Mouse (Mus musculus) megakaryocyte, embryonic 14.5 days (primary cell): ENCODE measurements around the gene Utp20. TPM values are rescaled to one million over a fixed set of nuclear protein-coding genes. Genes with fewer than 3 reads are reported as not detected.
"Not testable (repeated sequence)": the region's sequence is repeated elsewhere in the genome, so short reads cannot be mapped to it uniquely, and the experiment has no call there.

Source experiments
- H3K27me3 ChIP-seq: replicated peaks from 2 replicates; pipeline ENCODE3; 2012; ENCODE audit warnings: inconsistent platforms
- H3K36me3 ChIP-seq: replicated peaks from 2 replicates; pipeline ENCODE3; 2012; ENCODE audit warnings: low read length, inconsistent platforms, mixed read lengths
- H3K4me1 ChIP-seq: 2 replicates; pipeline ENCODE4 v1.6.1; 2012; ENCODE audit warnings: inconsistent platforms
- H3K4me3 ChIP-seq: replicated peaks from 2 replicates; pipeline ENCODE3; 2012; ENCODE audit warnings: moderate library complexity, mild to moderate bottlenecking, inconsistent platforms
- H3K9me3 ChIP-seq: 2 replicates; pipeline ENCODE4 v1.6.1; 2012; ENCODE audit warnings: inconsistent platforms
- FLI1 ChIP-seq: IDR thresholded peaks from 2 replicates; pipeline ENCODE4 v1.6.1; 2012; ENCODE audit warnings: low read length, inconsistent platforms, mixed read lengths
- GATA1 ChIP-seq: IDR thresholded peaks from 3 replicates; pipeline ENCODE4 v1.6.1; 2012; ENCODE audit warnings: mixed read lengths, low read length, inconsistent platforms, borderline replicate concordance
- polyA plus RNA-seq: library from polyadenylated mRNA; stranded (reverse); fragments of >175 nt; gene quantifications from 2 replicates; pipeline ENCODE4 v1.2.3, GENCODE M21; 2012; ENCODE audit warnings: low replicate concordance; ENCODE audit not compliant: insufficient read depth

Utp20 gene
- polyA plus RNA-seq, 1 experiment: 1.3 TPM

DNA sequence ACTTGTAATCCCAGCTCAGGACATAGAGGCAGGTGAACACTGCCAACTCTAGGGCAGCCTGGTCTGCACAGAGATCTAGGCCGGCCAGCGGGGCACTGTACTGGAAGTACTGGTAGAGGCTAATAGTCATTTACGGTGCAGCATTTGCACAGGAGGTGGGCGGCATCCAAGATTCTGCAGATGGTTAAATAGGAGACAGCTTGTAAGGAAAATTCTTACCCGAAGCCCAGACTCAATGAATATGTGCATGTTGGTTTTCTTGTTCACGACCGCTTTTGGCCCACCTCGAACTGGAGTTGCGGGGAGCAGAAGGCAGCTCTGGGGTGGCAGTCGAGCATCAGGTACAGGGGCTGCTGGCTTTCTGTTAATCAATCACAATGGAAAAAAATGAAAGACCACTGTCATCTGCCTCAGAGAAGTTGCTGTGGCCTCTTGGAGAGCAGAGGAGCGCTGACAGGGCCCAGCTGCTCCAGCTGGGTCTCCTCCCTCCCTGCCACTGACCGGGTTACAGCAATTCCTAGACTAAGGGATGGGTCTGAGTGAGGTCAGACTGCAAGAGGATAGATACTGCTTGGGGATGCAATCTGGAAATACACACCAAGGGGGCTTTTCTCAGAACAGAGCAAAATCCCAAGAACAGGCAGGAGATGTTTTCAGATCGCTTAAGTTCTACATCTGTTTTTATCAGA lies 64.9 kb downstream of the Utp20 start:
- Histone ChIP-seq H3K9me3 (no peaks in the 10 kb centered on the region), H3K4me1 (no peaks in the 10 kb centered on the region), H3K27me3 (no peaks in the 10 kb centered on the region), H3K4me3 (no peak overlapping the region), H3K36me3 (peaks cover 95% of the 10 kb centered on the region)
- TF ChIP-seq GATA1 (no peak), FLI1 (no peak)

GRCm38 (mm10) chr10:88741426-88741825 lies 85.2 kb downstream of the Utp20 start:
- Histone ChIP-seq H3K9me3 (no peaks in the 10 kb centered on the region), H3K4me3 (no peak overlapping the region), H3K4me1 (no peaks in the 10 kb centered on the region), H3K27me3 (no peaks in the 10 kb centered on the region), H3K36me3 (peaks cover 83% of the 10 kb centered on the region)
- TF ChIP-seq FLI1: no peak
- TF ChIP-seq GATA1: no peak

- H3K36me3 ChIP-seq: peaks cover 85% of the 10 kb centered on the region
These were observed 85.8 kb downstream of the Utp20 start for GRCm38 (mm10) chr10:88740781-88741180.

GRCm38 (mm10) chr10:88739818-88740217 lies 86.8 kb downstream of the Utp20 start:
- no peaks in the 10 kb centered on the region for H3K9me3 ChIP-seq
- H3K27me3 ChIP-seq: no peaks in the 10 kb centered on the region
- no peak for TF ChIP-seq GATA1
- TF ChIP-seq FLI1: no peak
- peaks cover 84% of the 10 kb centered on the region for H3K36me3 ChIP-seq
- H3K4me1 ChIP-seq: no peaks in the 10 kb centered on the region
- H3K4me3 ChIP-seq: no peak overlapping the region

More at GRCm38 (mm10) chr10:88740781-88741180, 85.8 kb downstream of the Utp20 start:
- no peaks in the 10 kb centered on the region for H3K27me3 ChIP-seq
- no peak overlapping the region for H3K4me3 ChIP-seq
- TF ChIP-seq GATA1 (no peak), FLI1 (no peak)
- H3K9me3 ChIP-seq: no peaks in the 10 kb centered on the region
- no peaks in the 10 kb centered on the region for H3K4me1 ChIP-seq

DNA sequence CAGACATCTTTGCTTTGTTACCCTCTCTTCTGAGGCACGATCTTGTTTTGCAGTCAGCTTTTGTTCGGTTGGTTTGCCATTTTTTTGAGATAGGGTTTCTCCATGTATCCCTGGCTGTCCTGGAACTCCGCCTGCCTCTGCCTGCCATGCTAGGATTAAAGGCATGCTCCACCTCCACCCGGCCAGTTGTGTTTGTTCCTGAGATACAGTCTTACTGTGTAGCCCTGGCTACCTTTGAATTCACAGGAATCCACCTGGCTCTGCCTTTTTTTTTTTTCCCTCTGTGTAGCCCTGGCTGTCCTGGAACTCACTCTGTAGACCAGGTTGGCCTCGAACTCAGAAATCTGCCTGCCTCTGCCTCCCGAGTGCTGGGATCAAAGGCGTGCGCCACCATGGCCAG lies 87.5 kb downstream of the Utp20 start:
- H3K36me3 ChIP-seq: peaks cover 81% of the 10 kb centered on the region
- not testable (repeated sequence) for H3K27me3 ChIP-seq, H3K4me3 ChIP-seq, H3K9me3 ChIP-seq, H3K4me1 ChIP-seq

GRCm38 (mm10) chr10:88732309-88732622 lies 94.3 kb downstream of the Utp20 start:
- Histone ChIP-seq H3K36me3 (peaks cover 26% of the 10 kb centered on the region), H3K4me3 (peak overlapping the region; percentile 90), H3K4me1 (peaks cover 27% of the 10 kb centered on the region), H3K9me3 (no peaks in the 10 kb centered on the region), H3K27me3 (no peaks in the 10 kb centered on the region)
- no peak for TF ChIP-seq FLI1
- TF ChIP-seq GATA1: no peak

DNA sequence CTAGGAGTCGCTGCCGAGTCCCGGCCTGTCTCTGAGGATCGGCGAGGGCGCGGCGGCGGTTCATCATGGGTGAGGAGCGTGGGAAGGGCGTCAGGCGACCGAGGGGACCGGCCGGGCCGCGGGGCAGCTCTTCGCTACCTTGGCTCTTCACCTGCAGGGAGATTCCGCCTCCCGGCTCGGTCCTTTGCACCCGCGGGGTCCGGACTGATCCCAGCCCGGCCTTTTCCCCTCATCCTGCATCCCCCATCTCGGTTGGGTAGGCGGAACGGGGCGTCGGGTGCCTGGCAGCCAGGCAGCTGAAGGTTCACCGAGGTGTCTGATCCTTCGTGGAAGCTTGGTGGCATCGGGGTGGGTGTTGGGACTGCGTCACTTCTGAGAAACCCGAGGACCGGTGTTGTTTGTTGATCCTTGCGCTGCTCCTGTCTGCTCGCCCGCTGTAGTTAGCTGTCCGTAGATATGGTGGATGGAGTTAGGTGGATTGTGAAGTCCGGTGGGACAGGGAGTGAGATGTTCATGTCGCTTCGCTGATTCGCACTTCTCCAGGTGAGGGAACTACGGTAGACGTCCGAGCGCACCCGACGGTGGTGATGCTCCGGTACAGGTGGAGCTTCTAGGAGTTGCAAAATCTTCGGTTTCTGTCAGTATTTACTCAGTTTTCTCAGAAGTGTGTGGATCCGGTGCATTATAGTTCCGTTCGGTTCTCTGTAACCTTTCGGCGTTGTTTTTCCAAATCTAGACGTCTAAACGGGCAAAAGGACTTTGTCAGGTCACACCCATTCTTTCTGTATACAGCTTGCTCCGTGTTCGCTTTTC lies 94.9 kb downstream of the Utp20 start:
- Histone ChIP-seq H3K27me3 (no peaks in the 10 kb centered on the region), H3K36me3 (peaks cover 21% of the 10 kb centered on the region), H3K9me3 (no peaks in the 10 kb centered on the region), H3K4me3 (peak overlapping the region; percentile 90), H3K4me1 (peaks cover 27% of the 10 kb centered on the region)
- TF ChIP-seq GATA1 (no peak), FLI1 (no peak)

- TF ChIP-seq GATA1 (no peak), FLI1 (no peak)
- Histone ChIP-seq H3K27me3 (no peaks in the 10 kb centered on the region), H3K4me1 (peaks cover 27% of the 10 kb centered on the region), H3K4me3 (peak within 1 kb of the TSS; percentile 90), H3K36me3 (peaks cover 13% of the 10 kb centered on the region), H3K9me3 (no peaks in the 10 kb centered on the region)
These were observed 95.8 kb downstream of the Utp20 start, which contains the start of gene Arl1 for GRCm38 (mm10) chr10:88730571-88731495. Gene Arl1 (plus strand): TSS chr10:88730858.

GRCm38 (mm10) chr10:88728166-88728565 lies 98.4 kb downstream of the Utp20 start:
- Histone ChIP-seq H3K27me3 (no peaks in the 10 kb centered on the region), H3K4me1 (peaks cover 18% of the 10 kb centered on the region), H3K4me3 (no peak overlapping the region), H3K36me3 (no peaks in the 10 kb centered on the region), H3K9me3 (no peaks in the 10 kb centered on the region)
- no peak for TF ChIP-seq GATA1
- no peak for TF ChIP-seq FLI1

GRCm38 (mm10) chr10:88727128-88727527 lies 99.5 kb downstream of the Utp20 start:
- Histone ChIP-seq H3K4me1 (peaks cover 10% of the 10 kb centered on the region), H3K9me3 (no peaks in the 10 kb centered on the region), H3K4me3 (no peak overlapping the region), H3K27me3 (no peaks in the 10 kb centered on the region), H3K36me3 (no peaks in the 10 kb centered on the region)
- no peak for TF ChIP-seq FLI1
